Mouse (Mus musculus) heart, adult 9 months (tissue): ENCODE results near the gene Filip1.
"Not testable (repeated sequence)": the region's sequence is repeated elsewhere in the genome, so short reads cannot be mapped to it uniquely, and the experiment has no call there.

Experiments
- DNase-seq, 2 experiments: peaks; one replicate each; pipeline ENCODE4 v3.0.0; 2022; ENCODE audit warnings: low spot score in 2 of 2

Filip1 gene

DNA sequence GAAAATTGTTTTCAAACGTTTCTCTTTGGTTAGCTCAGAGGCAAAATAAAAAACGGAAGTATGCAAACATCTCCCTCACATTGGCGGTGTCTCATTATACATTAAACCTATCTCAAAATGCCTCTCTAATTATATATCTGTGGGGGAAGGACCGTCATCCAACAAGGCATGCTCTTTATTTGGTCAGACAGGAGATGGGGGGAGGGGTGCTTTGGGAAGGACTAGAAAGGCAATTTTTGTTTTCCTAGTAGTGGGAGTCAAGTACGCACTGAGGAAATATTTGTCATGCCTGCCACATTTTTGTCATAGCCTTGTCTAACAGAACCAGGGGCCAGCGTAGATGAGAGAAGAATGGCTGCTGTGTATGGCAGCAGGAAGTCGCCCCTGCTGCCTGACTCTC is at the start of gene Filip1:
Gene Filip1, minus strand, starts transcription at position 101 of the 400 bp plus-strand sequence.
- DNase-seq, result no peak

DNA sequence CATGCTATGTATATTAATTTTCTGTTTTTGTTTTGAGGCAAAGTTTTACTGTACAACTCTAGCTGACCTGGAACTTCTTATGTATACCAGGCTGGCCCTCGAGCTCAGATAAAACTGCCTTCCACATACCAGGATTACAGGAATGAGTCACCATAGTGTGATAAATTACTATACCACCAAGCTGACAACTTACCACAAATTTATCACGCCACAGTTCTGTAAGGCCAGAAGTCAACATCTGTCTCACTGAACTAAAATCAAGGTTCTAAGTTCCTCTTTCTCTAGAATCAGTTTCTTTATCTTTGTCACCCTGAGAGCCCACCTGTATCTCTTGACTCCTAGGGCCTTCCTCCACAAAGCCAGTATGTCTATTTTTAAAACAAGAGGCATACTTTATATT is 45.0 kb upstream of the Filip1 start:
- no peak for DNase-seq

GRCm38 (mm10) chr9:80052951-80053350 is 40.3 kb upstream of the Filip1 start:
- no peak for DNase-seq

- DNase-seq, result not testable (repeated sequence)
Observed at GRCm38 (mm10) chr9:80049271-80049670, 36.6 kb upstream of the Filip1 start.

DNA sequence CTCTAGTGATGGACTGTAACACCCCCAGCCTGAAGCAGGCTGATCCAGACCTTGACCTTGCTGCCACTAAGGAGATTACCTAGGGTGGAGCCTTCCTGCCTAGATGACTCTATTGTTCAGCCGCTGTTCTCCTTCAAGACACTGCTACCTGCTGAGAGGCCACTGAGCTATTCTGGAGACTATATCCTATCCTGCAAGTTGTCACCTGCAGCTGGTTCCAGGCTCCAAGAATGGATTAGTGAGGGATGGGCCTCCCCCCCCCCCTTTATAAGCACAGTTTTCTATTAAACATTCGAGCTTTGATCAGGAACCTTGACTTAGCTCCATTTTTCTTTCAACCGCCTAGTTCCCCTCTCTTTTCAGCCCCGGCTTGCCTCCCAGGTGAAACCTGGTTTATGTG is 31.6 kb upstream of the Filip1 start:
- not testable (repeated sequence) for DNase-seq

GRCm38 (mm10) chr9:80039296-80039815 is 26.7 kb upstream of the Filip1 start:
- DNase-seq, result no peak

- no peak for DNase-seq
Observed at GRCm38 (mm10) chr9:80037997-80038383, 25.3 kb upstream of the Filip1 start.

DNA sequence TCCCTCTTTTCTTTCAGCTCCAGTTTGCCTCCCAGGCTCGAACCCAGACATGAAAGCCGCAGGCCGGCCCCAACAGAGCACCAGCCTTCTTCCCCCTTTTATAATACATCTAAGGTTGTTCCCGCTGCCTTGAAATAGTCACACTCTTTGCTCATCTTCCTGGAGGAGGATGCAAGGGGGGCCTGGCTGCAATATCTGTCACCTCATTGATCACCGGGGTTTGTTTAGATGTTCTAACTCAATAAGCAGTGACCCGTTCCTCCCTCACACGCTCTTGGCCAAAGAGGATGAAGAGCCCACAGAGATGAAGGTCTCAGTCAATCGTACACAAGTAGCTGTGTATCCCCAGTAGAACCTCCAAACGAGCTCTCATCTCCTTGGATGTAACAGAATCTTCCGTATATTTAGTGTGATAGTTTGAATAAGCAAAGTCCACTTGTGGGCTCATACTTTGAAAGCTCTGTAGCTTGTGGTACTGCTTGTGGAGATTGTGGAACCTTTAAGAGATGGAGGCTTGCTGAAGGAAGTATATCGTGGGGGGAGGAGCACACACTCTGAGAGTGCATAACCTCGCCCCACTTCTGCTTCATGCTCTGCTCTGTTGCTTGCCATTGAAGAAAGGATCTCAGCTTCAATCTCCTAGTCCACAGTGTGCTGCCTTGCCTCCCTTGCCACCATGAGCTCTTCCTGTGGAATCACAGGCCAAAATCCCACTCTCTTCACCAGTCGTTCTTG is 24.8 kb upstream of the Filip1 start:
- no peak for DNase-seq

DNA sequence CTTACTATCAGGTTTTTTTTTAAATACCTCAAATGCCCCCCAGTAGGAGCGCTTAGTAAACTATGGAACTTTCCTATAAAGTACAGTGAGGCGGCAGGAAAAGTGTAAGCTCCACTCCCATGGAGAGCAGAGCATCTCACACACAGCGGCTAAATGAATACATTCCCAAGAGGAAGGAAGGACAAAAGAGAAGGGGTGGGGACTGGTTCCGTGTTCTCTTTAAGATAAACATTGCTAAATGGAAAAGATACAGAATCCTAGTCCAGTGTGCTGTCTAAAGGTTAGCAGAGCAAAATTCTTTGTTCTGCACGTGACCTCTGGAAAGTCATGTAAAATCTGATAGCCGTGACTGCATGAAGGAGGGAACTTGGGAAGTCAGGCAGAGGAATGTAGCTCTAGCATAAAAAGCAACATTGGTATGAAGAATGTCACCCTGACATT is 13.9 kb upstream of the Filip1 start:
- DNase-seq, result no peak

DNA sequence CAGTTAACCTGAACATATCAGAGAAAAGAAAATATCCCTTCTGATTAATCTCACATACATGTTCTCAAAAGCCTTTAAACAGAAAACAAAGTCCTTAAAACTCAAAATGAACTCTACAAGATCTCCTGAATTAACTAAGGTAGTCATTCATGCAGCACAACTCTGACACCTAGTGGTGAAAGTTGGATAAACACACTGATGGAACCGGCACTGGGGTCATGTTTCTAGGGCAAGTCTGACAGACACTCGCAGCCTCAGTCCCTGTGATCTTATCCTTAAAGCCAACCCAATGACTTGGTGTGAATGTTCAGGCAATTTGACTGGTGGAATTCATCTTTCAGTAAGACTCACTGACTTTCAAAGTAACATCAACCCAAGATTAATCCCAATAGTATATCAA is 13.4 kb upstream of the Filip1 start:
- peak; percentile 31 to 65 for DNase-seq

GRCm38 (mm10) chr9:80025347-80025746 is 12.7 kb upstream of the Filip1 start:
- DNase-seq, result not testable (repeated sequence)

DNA sequence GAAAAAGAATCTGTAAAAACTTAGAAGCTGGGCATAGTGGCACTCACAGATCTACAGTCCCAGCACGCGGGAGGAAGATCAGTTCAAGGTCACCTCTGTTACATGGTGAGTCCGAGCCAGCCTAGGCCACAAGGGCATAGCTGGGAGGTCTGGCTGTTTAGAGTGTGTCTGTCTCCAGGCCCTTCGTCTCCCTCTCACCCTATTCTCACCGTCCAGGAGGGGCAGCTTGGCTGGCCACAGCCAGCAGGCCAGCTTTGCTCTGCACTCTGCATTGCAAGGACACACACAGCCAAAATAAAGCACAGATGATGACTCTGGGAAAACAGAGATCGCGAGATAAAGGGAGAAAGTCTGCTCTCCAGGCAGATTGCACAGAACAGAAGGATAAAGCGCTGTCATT is 10.2 kb upstream of the Filip1 start:
- DNase-seq, result no peak

- no peak for DNase-seq
Observed at GRCm38 (mm10) chr9:80021648-80022047, 9.0 kb upstream of the Filip1 start.

- no peak for DNase-seq
Observed at GRCm38 (mm10) chr9:80020429-80020828, 7.8 kb upstream of the Filip1 start.

GRCm38 (mm10) chr9:80012016-80012415 is 635 bp downstream of the Filip1 start:
- DNase-seq, result no peak

- DNase-seq, result peak; percentile 40 to 81
Observed at GRCm38 (mm10) chr9:80002394-80003188, 10.1 kb downstream of the Filip1 start.

DNA sequence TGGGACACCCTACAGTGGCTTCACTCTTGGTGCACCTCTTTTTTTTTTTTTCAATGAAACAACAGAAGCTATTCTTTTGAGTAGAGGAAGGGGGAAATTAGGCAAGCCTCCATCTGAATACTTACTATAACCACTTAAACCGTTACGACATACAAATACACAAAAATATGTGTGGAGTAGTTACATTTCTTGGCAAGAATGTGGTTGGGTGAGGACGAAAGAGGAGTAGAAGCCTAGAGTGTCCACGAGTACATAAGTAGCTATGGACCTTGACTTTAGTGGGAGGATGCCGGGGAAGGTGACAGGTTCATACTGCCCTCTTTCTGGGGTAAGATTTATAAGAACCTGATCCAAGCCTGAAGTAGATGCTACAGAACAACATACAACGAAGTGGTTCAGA is 15.4 kb downstream of the Filip1 start:
- no peak for DNase-seq

- DNase-seq, result no peak
Observed at GRCm38 (mm10) chr9:79994296-79994695, 18.4 kb downstream of the Filip1 start.

DNA sequence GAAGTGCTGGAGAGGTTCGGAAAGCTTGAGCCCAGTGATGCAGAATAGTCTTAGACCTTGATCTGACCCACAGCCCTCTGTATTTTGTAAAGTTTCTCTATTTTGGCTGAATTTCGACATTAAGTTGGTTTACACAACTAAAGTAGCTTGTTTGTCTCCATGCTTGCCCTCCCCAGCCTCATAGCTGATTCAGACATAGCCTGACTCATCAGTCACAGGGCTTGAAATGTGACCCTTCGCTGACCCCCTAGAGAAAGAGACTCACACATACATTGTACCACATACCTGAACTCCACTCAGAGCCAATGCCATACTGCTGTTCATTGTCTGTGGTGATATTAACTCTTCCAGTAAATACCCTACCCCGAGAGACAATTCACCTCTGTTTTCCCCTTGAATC is 19.6 kb downstream of the Filip1 start:
- DNase-seq, result no peak

DNA sequence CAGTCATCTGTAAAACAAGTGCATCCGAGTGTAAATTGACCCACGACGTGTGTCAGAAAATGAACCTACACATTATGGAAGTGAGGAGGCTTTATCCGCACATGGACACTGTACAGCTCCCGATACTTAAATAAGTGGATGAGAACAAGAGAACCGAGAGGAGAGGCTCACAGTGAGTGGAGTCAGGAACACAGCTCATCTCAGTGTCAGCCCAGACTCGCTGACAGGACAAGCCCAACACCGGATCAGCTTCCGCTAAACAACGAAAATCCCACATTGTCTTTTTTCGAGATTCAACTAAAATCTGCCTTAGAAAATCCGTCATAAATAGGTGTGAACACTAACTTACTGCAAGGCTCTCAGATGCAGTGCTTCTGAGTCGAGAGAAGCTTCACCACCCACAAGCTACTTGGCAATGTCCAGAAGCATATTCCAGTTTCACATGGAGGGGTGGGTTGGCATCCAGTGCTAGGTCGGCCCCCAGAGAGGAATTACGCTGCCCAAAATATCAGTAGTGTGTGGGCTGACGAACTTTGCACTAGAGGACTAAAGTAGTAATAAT is 22.1 kb downstream of the Filip1 start:
- no peak for DNase-seq

DNA sequence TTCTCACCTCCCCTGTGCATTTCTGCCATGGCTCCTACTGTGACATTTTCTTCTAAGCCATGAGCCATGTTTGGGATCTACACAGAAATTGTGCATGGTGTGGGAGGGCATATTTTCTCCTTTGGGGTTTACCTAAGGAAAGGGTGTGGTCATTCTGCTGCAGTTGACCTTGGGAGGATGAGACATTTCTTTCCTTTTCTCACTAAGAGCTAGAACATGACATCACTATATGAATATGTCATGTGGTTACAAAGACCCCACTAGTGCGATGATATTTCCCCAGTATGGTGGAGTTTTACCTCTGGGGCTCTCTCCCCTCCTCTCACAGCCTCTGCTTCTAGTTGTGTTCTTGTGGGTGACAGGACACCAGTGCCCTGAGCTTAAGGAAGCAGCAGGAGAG is 22.9 kb downstream of the Filip1 start:
- no peak for DNase-seq

- no peak for DNase-seq
Observed at GRCm38 (mm10) chr9:79989061-79989460, 23.6 kb downstream of the Filip1 start.

- DNase-seq, result no peak
Observed at GRCm38 (mm10) chr9:79983244-79983643, 29.4 kb downstream of the Filip1 start.
